Mouse (Mus musculus): ENCODE measurements at regions not wholly inside any gene's neighbourhood (a gene's known extent, or its start where the extent isn't known, plus 50 kb on each side); places are given as distances from the start of the nearest gene placed in this dataset.
A peak's percentile ranks its signal among the peaks of the same experiment; 100 is the strongest.
"Not testable (repeated sequence)": the region's sequence is repeated elsewhere in the genome, so short reads cannot be mapped to it uniquely, and the experiment has no call there.

DNA sequence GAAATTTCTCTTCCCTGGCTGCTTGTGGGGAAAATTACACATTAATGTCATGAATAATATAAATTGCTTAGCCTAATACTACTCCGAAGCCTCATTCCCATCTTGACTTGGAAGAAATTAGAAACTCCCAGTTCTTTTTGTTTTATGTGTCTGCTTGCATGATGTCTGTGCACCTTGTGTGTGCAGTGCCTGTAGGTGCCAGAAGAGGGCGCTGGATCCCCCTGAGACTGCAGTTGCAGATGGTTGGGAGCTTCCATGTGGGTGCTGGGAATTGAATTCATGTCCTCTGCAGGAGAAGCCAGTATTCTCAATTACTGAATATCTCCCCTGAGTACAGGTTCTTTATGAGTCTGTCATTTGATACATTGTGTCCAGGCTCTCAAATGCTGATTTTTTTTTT is 171.1 kb upstream of the Plcz1 start:
- WGBS = 69% methylated on average over 2 of the region's 2 CpGs
- no peak overlapping the region for H3K4me2 ChIP-seq
- H3K9me3 ChIP-seq = no peaks in the 10 kb centered on the region
- H3K4me1 ChIP-seq = no peaks in the 10 kb centered on the region
- H3K27me3 ChIP-seq (replicated peaks) = no peaks in the 10 kb centered on the region
- H3K27ac ChIP-seq = no peak overlapping the region
- H3K9ac ChIP-seq = no peak overlapping the region
- ATAC-seq (replicated peaks) = no peak
- no peak overlapping the region for H3K4me3 ChIP-seq
- H3K36me3 ChIP-seq (replicated peaks) = no peaks in the 10 kb centered on the region

DNA sequence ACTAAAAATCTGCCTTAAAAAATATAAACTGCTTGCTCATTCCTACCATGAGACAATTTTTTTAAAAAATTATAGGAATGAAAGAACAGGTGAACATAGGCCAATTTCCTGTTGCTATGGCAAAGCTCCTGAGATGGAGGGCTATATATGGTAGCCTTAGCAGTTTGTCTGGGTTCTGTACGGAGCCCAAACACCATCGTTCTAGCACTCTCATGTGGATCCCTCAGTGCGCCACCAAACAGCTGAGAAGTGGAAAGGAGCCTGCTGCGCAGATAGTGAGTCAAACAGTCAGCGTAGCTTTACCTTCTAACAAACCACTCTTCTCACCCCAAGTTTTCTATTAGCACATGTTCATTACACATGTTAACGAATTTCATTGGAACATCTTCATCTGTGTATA is 168.9 kb upstream of the Plcz1 start:
- Histone ChIP-seq H3K9me3 (no peaks in the 10 kb centered on the region), H3K36me3 (replicated peaks) (no peaks in the 10 kb centered on the region), H3K4me1 (no peaks in the 10 kb centered on the region), H3K27me3 (replicated peaks) (no peaks in the 10 kb centered on the region), H3K4me3 (no peak overlapping the region), H3K4me2 (no peak overlapping the region), H3K9ac (no peak overlapping the region), H3K27ac (no peak overlapping the region)
- WGBS = 88% methylated on average over 6 of the region's 6 CpGs
- ATAC-seq (replicated peaks) = no peak

DNA sequence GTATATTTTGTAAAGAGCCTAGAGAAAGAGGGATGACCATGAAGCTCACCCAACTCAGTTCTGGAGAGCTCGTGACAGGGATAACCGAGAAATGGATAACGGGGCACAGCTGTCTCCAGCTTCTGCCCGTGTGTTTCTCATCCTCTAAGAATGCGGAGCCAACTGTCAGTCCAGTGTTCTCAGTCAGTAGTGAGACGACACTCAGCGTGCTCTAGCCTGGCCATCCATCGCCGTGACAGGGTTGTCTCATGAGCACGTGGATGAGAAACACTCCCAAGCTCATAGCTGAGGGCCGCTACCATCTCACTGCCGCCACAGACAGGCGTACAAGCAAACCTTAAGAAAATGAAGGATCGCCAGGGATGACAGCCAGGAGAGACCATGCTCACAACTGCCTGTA is 167.8 kb upstream of the Plcz1 start:
- Histone ChIP-seq H3K27ac (no peak overlapping the region), H3K4me1 (no peaks in the 10 kb centered on the region), H3K27me3 (replicated peaks) (no peaks in the 10 kb centered on the region), H3K9ac (no peak overlapping the region), H3K9me3 (no peaks in the 10 kb centered on the region), H3K4me3 (no peak overlapping the region), H3K4me2 (no peak overlapping the region), H3K36me3 (replicated peaks) (no peaks in the 10 kb centered on the region)
- 82% methylated on average over 14 of the region's 14 CpGs for WGBS
- no peak for ATAC-seq (replicated peaks)

DNA sequence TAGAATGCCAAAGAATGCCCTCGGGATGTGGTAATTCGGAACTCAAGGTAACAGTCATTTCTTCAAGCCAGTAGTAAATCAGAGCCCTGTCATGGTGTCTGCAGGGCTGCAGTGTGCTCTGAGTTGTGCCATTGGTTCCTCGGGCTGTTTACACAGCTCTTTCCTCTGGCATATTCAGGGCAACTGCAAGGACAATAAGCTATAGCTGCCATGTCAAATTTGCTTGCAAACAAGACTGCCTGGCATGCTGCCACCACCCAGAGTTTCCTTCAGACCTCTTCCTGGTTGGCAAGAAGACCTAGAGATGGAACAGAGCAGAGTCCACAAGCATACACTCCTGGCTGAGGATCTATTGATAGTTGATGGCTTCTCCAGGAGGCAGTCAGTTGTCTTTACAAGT is 167.1 kb upstream of the Plcz1 start:
- Histone ChIP-seq H3K9me3 (no peaks in the 10 kb centered on the region), H3K36me3 (replicated peaks) (no peaks in the 10 kb centered on the region), H3K4me1 (no peaks in the 10 kb centered on the region), H3K27ac (no peak overlapping the region), H3K9ac (no peak overlapping the region), H3K27me3 (replicated peaks) (no peaks in the 10 kb centered on the region), H3K4me3 (no peak overlapping the region), H3K4me2 (no peak overlapping the region)
- 0 out of 2 replicates have a peak, but pooled peaks have one; percentile 34 for ATAC-seq (replicated peaks)
- WGBS = 70% methylated on average over 3 of the region's 3 CpGs

DNA sequence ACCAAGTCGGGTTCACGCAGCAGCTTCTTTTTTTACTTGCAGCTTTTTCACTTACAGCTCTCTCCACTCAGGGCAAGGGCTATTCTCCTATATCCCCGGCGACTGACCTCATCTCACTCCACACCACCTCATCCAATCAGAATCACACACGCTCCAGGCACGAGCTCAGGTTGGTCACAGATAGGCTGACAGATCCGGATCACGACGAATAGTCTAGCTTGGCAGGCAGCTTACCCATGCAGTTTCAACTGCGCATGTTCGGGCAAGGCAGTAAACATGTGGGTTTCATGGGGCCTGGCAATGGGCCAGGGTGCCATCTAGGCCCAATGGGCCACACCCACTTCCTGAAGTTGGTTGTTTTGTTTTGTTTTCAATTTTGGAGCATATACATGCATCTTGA is 165.4 kb upstream of the Plcz1 start:
- not testable (repeated sequence) for H3K36me3 ChIP-seq (replicated peaks); H3K9ac ChIP-seq; H3K27ac ChIP-seq; ATAC-seq (replicated peaks); H3K4me2 ChIP-seq; H3K27me3 ChIP-seq (replicated peaks); H3K4me1 ChIP-seq; H3K4me3 ChIP-seq; H3K9me3 ChIP-seq
- WGBS = 95% methylated on average over 11 of the region's 11 CpGs

DNA sequence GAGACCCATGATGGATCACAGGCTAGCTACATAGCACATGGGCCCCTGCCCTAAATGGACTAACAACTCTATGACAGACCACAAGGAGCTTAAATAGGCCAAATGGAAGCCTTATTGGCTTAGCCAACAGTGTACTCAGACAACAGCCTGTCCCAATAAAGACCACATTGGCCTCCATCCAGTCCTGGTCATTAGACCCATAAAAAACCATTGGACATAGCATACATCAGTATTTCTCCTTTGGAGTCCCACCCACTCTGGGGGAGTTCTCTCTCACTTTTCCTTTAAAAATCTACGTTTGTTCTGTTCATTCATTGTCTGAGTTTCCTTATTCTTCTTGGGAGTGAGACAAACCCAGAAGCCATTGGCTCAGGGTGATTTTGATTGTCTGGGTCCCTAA is 160.1 kb upstream of the Plcz1 start:
- Histone ChIP-seq H3K27ac (no peak overlapping the region), H3K27me3 (replicated peaks) (no peaks in the 10 kb centered on the region), H3K36me3 (replicated peaks) (no peaks in the 10 kb centered on the region), H3K9me3 (no peaks in the 10 kb centered on the region), H3K9ac (no peak overlapping the region), H3K4me1 (no peaks in the 10 kb centered on the region), H3K4me2 (no peak overlapping the region), H3K4me3 (no peak overlapping the region)
- WGBS = 78% methylated on average over 1 of the region's 1 CpGs
- ATAC-seq (replicated peaks) = no peak

DNA sequence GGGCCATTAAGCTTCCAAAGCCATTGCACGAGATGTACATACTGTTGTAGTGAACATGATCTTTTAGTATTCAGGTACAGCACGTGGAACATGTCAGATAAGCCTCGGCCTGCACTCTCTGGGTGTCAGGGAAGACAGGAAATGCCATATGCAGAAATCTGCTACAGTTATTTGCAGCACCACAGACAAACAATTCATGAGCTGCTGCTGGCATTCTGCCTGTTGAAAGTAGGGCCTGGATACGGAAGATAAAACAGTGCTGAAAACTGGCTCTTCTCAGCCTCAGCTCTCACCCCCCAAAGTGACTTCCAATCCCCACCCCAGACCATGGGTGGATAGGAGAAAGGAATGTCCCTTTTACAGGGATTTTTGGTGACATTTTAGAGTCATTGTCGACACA is 159.1 kb upstream of the Plcz1 start:
- H3K4me1 ChIP-seq = no peaks in the 10 kb centered on the region
- ATAC-seq (replicated peaks) = no peak
- H3K27ac ChIP-seq = no peak overlapping the region
- H3K36me3 ChIP-seq (replicated peaks) = no peaks in the 10 kb centered on the region
- no peak overlapping the region for H3K4me2 ChIP-seq
- WGBS = 87% methylated on average over 5 of the region's 5 CpGs
- no peak overlapping the region for H3K9ac ChIP-seq
- no peaks in the 10 kb centered on the region for H3K9me3 ChIP-seq
- no peaks in the 10 kb centered on the region for H3K27me3 ChIP-seq (replicated peaks)
- no peak overlapping the region for H3K4me3 ChIP-seq

DNA sequence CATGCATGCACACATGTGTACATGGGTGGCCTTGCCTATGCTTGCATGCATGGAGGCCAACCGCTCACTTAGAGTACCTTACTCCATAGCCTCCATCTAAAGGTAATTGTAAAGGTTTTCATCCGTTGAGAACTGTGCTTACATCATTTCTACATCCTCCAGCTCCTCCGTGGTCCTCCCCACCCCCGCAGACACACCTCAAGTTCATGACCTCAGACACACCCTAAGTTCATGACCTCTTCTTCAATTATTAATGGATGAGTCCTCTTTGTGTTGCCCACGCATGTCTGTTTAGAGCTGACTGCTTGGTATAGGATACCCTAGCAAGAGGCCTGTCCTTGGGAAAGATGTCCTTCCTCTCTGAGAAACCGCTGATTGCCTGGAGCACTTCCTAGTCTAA is 156.8 kb upstream of the Plcz1 start:
- Histone ChIP-seq H3K27ac (no peak overlapping the region), H3K4me3 (no peak overlapping the region), H3K4me2 (no peak overlapping the region), H3K36me3 (replicated peaks) (no peaks in the 10 kb centered on the region), H3K27me3 (replicated peaks) (no peaks in the 10 kb centered on the region), H3K9ac (no peak overlapping the region), H3K9me3 (no peaks in the 10 kb centered on the region), H3K4me1 (peaks cover 7% of the 10 kb centered on the region; the same call in 1 of the 2 replicates)
- ATAC-seq (replicated peaks) = no peak
- WGBS = 92% methylated on average over 6 of the region's 6 CpGs

DNA sequence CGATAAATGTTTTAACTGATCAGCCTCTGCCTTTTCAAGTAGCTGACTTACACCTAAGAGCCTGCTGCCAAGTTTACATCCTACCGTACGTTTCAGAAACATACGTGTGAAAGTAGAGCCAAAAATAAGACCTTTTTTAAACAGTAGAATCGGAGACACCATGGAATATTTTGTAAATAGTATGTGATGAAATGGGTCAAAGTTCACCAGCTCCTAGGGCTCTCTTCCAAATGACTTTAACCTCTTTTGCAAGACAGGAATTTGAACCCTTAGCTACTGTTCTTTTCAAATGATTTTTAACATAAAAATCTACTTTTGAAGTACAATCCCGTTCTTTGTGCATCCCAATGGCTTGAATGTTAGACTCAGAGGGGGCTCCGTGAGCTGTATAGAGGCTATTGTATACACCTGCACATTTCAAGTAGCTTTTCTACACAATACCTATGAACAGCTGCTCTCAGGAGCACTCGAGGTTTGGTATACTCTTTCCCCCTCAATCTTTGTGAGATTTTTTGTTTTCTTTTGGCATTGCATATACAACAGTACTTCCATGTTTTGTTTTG is 155.9 kb upstream of the Plcz1 start:
- no peak overlapping the region for H3K4me3 ChIP-seq
- ATAC-seq (replicated peaks) = no peak
- no peaks in the 10 kb centered on the region for H3K36me3 ChIP-seq (replicated peaks)
- no peak overlapping the region for H3K4me2 ChIP-seq
- no peak overlapping the region for H3K9ac ChIP-seq
- H3K4me1 ChIP-seq = peaks cover 7% of the 10 kb centered on the region; the same call in 1 of the 2 replicates
- no peaks in the 10 kb centered on the region for H3K9me3 ChIP-seq
- H3K27me3 ChIP-seq (replicated peaks) = no peaks in the 10 kb centered on the region
- WGBS = 84% methylated on average over 8 of the region's 8 CpGs
- no peak overlapping the region for H3K27ac ChIP-seq

DNA sequence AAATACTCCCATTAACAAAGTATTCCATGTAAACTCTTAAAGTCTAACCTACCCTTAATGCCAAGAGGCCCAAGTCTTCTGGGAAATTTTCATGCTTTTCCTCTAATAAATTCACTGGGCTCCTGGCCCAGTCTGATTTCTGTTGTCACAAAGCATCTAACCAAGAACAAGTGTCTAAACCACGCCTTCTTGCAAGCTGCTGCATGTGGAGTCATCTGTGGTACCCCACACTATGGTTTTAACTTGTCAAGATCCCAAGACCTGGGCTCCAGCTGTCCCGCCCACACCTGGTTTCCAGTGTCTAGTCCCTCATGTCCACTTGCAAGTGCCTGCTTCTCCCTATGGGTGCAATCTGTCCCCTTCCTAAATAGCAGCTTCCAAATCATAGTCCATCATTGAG is 153.0 kb upstream of the Plcz1 start:
- ATAC-seq (replicated peaks) = no peak
- Histone ChIP-seq H3K4me3 (no peak overlapping the region), H3K36me3 (replicated peaks) (no peaks in the 10 kb centered on the region), H3K27me3 (replicated peaks) (no peaks in the 10 kb centered on the region), H3K9me3 (no peaks in the 10 kb centered on the region), H3K27ac (no peak overlapping the region), H3K9ac (no peak overlapping the region), H3K4me1 (peaks cover 7% of the 10 kb centered on the region; the same call in 1 of the 2 replicates), H3K4me2 (no peak overlapping the region)
- 87% methylated on average over 2 of the region's 2 CpGs for WGBS

DNA sequence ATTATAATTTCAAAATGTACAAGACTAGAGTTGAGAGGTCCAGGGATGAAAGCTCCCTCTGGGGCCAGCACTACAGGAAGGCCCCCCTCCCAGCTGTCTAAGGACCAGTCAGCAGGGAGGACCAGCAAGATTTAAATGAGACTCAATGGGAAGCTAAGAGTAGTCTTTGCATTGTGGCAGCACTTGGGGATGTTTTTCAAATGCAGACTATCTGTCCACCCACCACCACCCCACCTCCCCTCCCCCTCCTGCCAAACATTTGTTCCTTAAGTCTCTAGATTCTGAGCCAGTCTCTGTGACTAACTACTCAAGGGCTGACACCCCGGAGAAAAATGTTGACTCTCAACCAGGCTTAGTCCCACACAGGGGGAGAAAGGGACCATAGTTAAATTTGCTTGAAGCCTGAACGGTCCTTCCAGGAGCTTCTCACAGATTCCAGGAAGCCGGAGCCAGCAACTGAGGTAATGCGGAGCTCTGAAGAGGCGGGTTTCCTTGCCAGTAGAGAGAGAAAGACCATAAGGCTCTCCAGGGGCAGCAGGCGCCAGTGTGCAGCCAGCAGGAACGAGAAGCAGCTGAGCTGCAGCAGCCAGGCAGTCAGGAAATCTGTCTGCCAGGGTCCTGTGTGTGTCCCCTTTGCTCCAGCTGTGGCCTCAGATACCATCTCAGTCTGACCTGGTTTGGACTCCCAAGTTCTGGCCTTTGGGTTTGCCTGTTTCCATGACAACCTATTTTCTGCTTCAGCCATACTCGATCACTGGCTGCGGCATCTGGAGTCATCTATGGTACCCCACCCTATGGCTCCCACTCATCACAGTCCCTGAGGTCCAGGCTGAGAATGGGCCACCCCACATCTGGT is 152.1 kb upstream of the Plcz1 start:
- 21% methylated on average over 9 of the region's 9 CpGs for WGBS
- Histone ChIP-seq H3K4me3 (no peak overlapping the region), H3K27me3 (replicated peaks) (no peaks in the 10 kb centered on the region), H3K27ac (no peak overlapping the region), H3K4me1 (peaks cover 7% of the 10 kb centered on the region; the same call in 1 of the 2 replicates), H3K9ac (no peak overlapping the region), H3K4me2 (no peak overlapping the region), H3K36me3 (replicated peaks) (no peaks in the 10 kb centered on the region), H3K9me3 (no peaks in the 10 kb centered on the region)
- ATAC-seq (replicated peaks) = 0 out of 2 replicates have a peak, but pooled peaks have one; percentile 46

DNA sequence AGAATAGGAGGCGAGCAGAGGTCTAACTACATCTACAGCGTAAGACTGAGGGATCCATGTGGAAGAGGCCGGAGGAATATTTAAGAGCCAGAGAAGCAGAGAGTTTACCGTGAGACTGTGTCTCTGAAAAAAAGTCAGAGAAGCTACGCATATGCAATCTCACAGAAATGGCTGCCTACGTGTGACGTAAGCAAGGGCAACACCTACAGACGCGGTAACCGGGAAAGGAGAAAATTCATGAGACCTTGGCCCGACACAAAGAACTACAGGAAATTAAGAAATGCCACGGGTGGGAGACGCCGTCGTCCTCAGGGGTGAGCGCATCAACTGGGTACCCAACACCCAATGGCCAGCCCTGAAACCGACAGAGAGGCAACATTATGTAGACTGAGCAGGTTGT is 151.3 kb upstream of the Plcz1 start:
- 82% methylated on average over 17 of the region's 17 CpGs for WGBS
- H3K27ac ChIP-seq = no peak overlapping the region
- no peak overlapping the region for H3K4me3 ChIP-seq
- no peaks in the 10 kb centered on the region for H3K36me3 ChIP-seq (replicated peaks)
- peaks cover 7% of the 10 kb centered on the region; the same call in 1 of the 2 replicates for H3K4me1 ChIP-seq
- no peaks in the 10 kb centered on the region for H3K27me3 ChIP-seq (replicated peaks)
- no peak overlapping the region for H3K4me2 ChIP-seq
- no peak for ATAC-seq (replicated peaks)
- H3K9me3 ChIP-seq = no peaks in the 10 kb centered on the region
- H3K9ac ChIP-seq = no peak overlapping the region

DNA sequence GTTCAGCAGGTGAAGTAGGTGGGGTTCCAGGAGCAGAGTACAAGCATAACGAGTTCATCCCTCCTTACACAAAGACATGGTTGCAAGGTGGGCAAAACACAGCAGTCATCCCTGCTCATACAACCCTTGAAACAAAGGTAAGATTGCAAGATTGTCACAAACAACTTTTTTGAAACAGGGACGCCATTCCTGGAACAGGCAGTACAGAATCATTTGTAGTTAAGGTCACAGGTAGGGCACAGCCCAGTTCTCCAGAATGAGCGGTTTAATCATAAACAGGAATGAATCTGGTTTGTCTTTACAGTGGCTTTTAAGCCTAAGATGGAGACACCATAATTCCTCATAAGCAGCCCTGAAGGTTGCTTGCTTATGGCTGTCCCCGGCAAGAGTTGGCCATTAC is 150.1 kb upstream of the Plcz1 start:
- Histone ChIP-seq H3K27me3 (replicated peaks) (no peaks in the 10 kb centered on the region), H3K4me1 (peaks cover 7% of the 10 kb centered on the region; the same call in 1 of the 2 replicates), H3K9ac (no peak overlapping the region), H3K4me3 (no peak overlapping the region), H3K27ac (no peak overlapping the region), H3K4me2 (no peak overlapping the region), H3K36me3 (replicated peaks) (no peaks in the 10 kb centered on the region), H3K9me3 (no peaks in the 10 kb centered on the region)
- ATAC-seq (replicated peaks) = no peak
- 94% methylated on average over 4 of the region's 4 CpGs for WGBS

Data from midbrain, embryonic 15.5 days (tissue).